Mouse (Mus musculus) hindbrain, postnatal 0 days (tissue): ENCODE measurements around the gene Dnajc2. TPM values are rescaled to one million over a fixed set of nuclear protein-coding genes. Genes with fewer than 3 reads are reported as not detected.
A peak's percentile ranks its signal among the peaks of the same experiment; 100 is the strongest.

Source experiments
- ATAC-seq: fragments of 200-750 bp; cut with Nextera tagmentation; 2 replicates; pipeline ENCODE4 v1.8.0; 2017; ENCODE audit warnings: mild to moderate bottlenecking, moderate TSS enrichment, moderate library complexity
- DNase-seq: peaks from one replicate; pipeline ENCODE4 v3.0.0-alpha.2; 2015; ENCODE audit warnings: low spot score
- H3K27ac ChIP-seq: fragments of 300-500 bp; sonication (generic); 2 replicates; pipeline ENCODE4 v1.5.1; 2014; ENCODE audit warnings: mild to moderate bottlenecking
- H3K27me3 ChIP-seq: fragments of 300-500 bp; sonication (generic); 2 replicates; pipeline ENCODE4 v1.6.1; 2014; ENCODE audit warnings: low read length, mixed read lengths; ENCODE audit not compliant: insufficient read depth
- H3K36me3 ChIP-seq: fragments of 300-500 bp; sonication (generic); 2 replicates; pipeline ENCODE4 v1.6.1; 2014; ENCODE audit warnings: low read length, mixed read lengths; ENCODE audit not compliant: insufficient read depth
- H3K4me1 ChIP-seq: fragments of 300-500 bp; sonication (generic); 2 replicates; pipeline ENCODE4 v1.6.1; 2014; ENCODE audit warnings: antibody characterized with exemption, low read length, mixed read lengths; ENCODE audit not compliant: insufficient read depth
- H3K4me2 ChIP-seq: fragments of 300-500 bp; sonication (generic); 2 replicates; pipeline ENCODE4 v1.6.1; 2014; ENCODE audit warnings: low read depth, mild to moderate bottlenecking, low read length, moderate library complexity, mixed read lengths
- H3K4me3 ChIP-seq: fragments of 300-500 bp; sonication (generic); 2 replicates; pipeline ENCODE4 v1.5.1; 2014; ENCODE audit warnings: low read length
- H3K9ac ChIP-seq: fragments of 300-500 bp; sonication (generic); replicated peaks from 2 replicates; pipeline ENCODE4 v1.6.1; 2014; ENCODE audit warnings: mild to moderate bottlenecking, low read length, moderate library complexity, mixed read lengths
- H3K9me3 ChIP-seq: fragments of 300-500 bp; sonication (generic); 2 replicates; pipeline ENCODE4 v1.6.1; 2016; ENCODE audit warnings: low read length, mixed read lengths
- CTCF ChIP-seq: IDR thresholded peaks from 2 replicates; pipeline ENCODE4 v1.5.1; 2016; ENCODE audit warnings: antibody characterized with exemption, control low read depth, low read depth
- WGBS: fragments of 180-500 bp; shearing (Covaris S2); extraction: QIAGEN DNeasy Blood & Tissue Kit; methylation state at CpG from one replicate; pipeline ENCODE4 v1.1.7; 2014; 5-methylcytosine and 5-hydroxymethylcytosine counted together
- polyA plus RNA-seq: library from polyadenylated mRNA; unstranded; fragments of >200 nt; fragmentation: Nextera tagmentation; extraction: Ambion mirVana; gene quantifications from 2 replicates; pipeline ENCODE4 v1.2.1, GENCODE M21; 2015
- total RNA-seq: library from RNA; depleted of rRNA; stranded (reverse); fragments of >200 nt; gene quantifications from 2 replicates; pipeline ENCODE4 v1.2.3, GENCODE M21; 2014

Dnajc2 gene
- total and polyA plus RNA-seq, 2 experiments from 2014 or later: 20.0 to 69.8 TPM

- WGBS: 83% methylated on average over 11 of the region's 11 CpGs
- TF ChIP-seq CTCF: no peak
Observed at GRCm38 (mm10) chr5:21736046-21736445, 49.0 kb downstream of the Dnajc2 start.

GRCm38 (mm10) chr5:21735584-21735983 lies 49.5 kb downstream of the Dnajc2 start:
- TF ChIP-seq CTCF: peak; percentile 74
- 36% methylated on average over 10 of the region's 10 CpGs for WGBS
- ATAC-seq (no peak), DNase-seq (peak; percentile 72)
- no peaks in the 10 kb centered on the region for H3K27me3 ChIP-seq
- H3K36me3 ChIP-seq: peaks cover 13% of the 10 kb centered on the region
- H3K4me2 ChIP-seq: 0 out of 2 replicates have a peak overlapping the region, but pooled peaks have one; percentile 20
- H3K9me3 ChIP-seq: no peaks in the 10 kb centered on the region
- no peak overlapping the region for H3K9ac ChIP-seq
- H3K27ac ChIP-seq: no peak overlapping the region
- H3K4me1 ChIP-seq: peaks cover 17% of the 10 kb centered on the region; the same call in 1 of the 2 replicates
- no peak overlapping the region for H3K4me3 ChIP-seq

More at GRCm38 (mm10) chr5:21736046-21736445, 49.0 kb downstream of the Dnajc2 start:
- Histone ChIP-seq H3K9me3 (no peaks in the 10 kb centered on the region), H3K9ac (no peak overlapping the region), H3K4me3 (no peak overlapping the region), H3K4me1 (peaks cover 17% of the 10 kb centered on the region; the same call in 1 of the 2 replicates), H3K4me2 (no peak overlapping the region), H3K27ac (no peak overlapping the region), H3K36me3 (peaks cover 16% of the 10 kb centered on the region), H3K27me3 (no peaks in the 10 kb centered on the region)
- DNase-seq: no peak
- no peak for ATAC-seq

- Histone ChIP-seq H3K27me3 (no peaks in the 10 kb centered on the region), H3K4me2 (0 out of 2 replicates have a peak overlapping the region, but pooled peaks have one; percentile 20), H3K4me3 (no peak overlapping the region), H3K27ac (no peak overlapping the region), H3K9me3 (no peaks in the 10 kb centered on the region), H3K36me3 (peaks cover 10% of the 10 kb centered on the region; the same call in 1 of the 2 replicates), H3K9ac (no peak overlapping the region), H3K4me1 (peaks cover 17% of the 10 kb centered on the region; the same call in 1 of the 2 replicates)
- no peak for TF ChIP-seq CTCF
- ATAC-seq: no peak
- DNase-seq: no peak
- WGBS: 84% methylated on average over 20 of the region's 20 CpGs
Observed at GRCm38 (mm10) chr5:21735100-21735499, 50.0 kb downstream of the Dnajc2 start.

GRCm38 (mm10) chr5:21732930-21733329 lies 52.1 kb downstream of the Dnajc2 start:
- WGBS: 6% methylated on average over 8 of the region's 8 CpGs

GRCm38 (mm10) chr5:21732177-21732911 lies 52.7 kb downstream of the Dnajc2 start:
- 0 out of 2 replicates have a peak, but pooled peaks have one; percentile 4 for ATAC-seq
- TF ChIP-seq CTCF: no peak
- no peaks in the 10 kb centered on the region for H3K27me3 ChIP-seq
- WGBS: 15% methylated on average over 3 of the region's 3 CpGs
- H3K27ac ChIP-seq: peak overlapping the region; percentile 72
- H3K4me3 ChIP-seq: no peak overlapping the region
- H3K4me2 ChIP-seq: no peak overlapping the region
- no peak for DNase-seq
- peaks cover 7% of the 10 kb centered on the region; the same call in 1 of the 2 replicates for H3K4me1 ChIP-seq
- H3K9me3 ChIP-seq: no peaks in the 10 kb centered on the region
- H3K9ac ChIP-seq: 0 out of 2 replicates have a peak overlapping the region, but pooled peaks have one; percentile 30
- no peaks in the 10 kb centered on the region for H3K36me3 ChIP-seq

More at GRCm38 (mm10) chr5:21732930-21733329, 52.1 kb downstream of the Dnajc2 start:
- TF ChIP-seq CTCF: peak; percentile 72
- Histone ChIP-seq H3K4me2 (no peak overlapping the region), H3K4me3 (no peak overlapping the region), H3K27me3 (no peaks in the 10 kb centered on the region), H3K36me3 (no peaks in the 10 kb centered on the region), H3K27ac (peak overlapping the region; percentile 72), H3K9ac (0 out of 2 replicates have a peak overlapping the region, but pooled peaks have one; percentile 30), H3K4me1 (peaks cover 11% of the 10 kb centered on the region; the same call in 1 of the 2 replicates), H3K9me3 (no peaks in the 10 kb centered on the region)
- ATAC-seq: peak; percentile 79
- DNase-seq: peak; percentile 80

- Histone ChIP-seq H3K36me3 (no peaks in the 10 kb centered on the region), H3K27me3 (no peaks in the 10 kb centered on the region), H3K9ac (no peak overlapping the region), H3K4me2 (no peak overlapping the region), H3K4me1 (peaks cover 7% of the 10 kb centered on the region; the same call in 1 of the 2 replicates), H3K27ac (no peak overlapping the region), H3K4me3 (no peak overlapping the region), H3K9me3 (no peaks in the 10 kb centered on the region)
- TF ChIP-seq CTCF: no peak
- no peak for ATAC-seq
- 86% methylated on average over 5 of the region's 5 CpGs for WGBS
- DNase-seq: no peak
Observed at GRCm38 (mm10) chr5:21729107-21729506, 55.9 kb downstream of the Dnajc2 start.

- DNase-seq: peak; percentile 29
- Histone ChIP-seq H3K4me2 (no peak overlapping the region), H3K4me3 (no peak overlapping the region), H3K4me1 (no peaks in the 10 kb centered on the region), H3K27me3 (no peaks in the 10 kb centered on the region), H3K9ac (no peak overlapping the region), H3K36me3 (no peaks in the 10 kb centered on the region), H3K9me3 (no peaks in the 10 kb centered on the region), H3K27ac (peak overlapping the region; percentile 37)
- ATAC-seq: no peak
- 20% methylated on average over 7 of the region's 7 CpGs for WGBS
- TF ChIP-seq CTCF: no peak
Observed at GRCm38 (mm10) chr5:21724872-21725271, 60.2 kb downstream of the Dnajc2 start.
